Mouse (Mus musculus) liver, embryonic 14.5 days (tissue): ENCODE data around the gene Stip1.

Source experiments
- CTCF ChIP-seq: IDR thresholded peaks from 2 replicates; pipeline ENCODE4 v1.5.1; 2016; ENCODE audit warnings: antibody characterized with exemption, low read depth, control low read depth
- EP300 ChIP-seq: IDR thresholded peaks from 2 replicates; pipeline ENCODE4 v1.6.1; 2016; ENCODE audit warnings: antibody characterized with exemption, low read depth

GRCm38 (mm10) chr19:7066034-7066827 lies 26.5 kb upstream of the Stip1 start:
- TF ChIP-seq CTCF (no peak), EP300 (no peak)
